Mouse (Mus musculus): Measurements from ENCODE around the gene Olfr957. TPM values are rescaled to one million over a fixed set of nuclear protein-coding genes. Genes with fewer than 3 reads are reported as not detected.

The Olfr957 gene
- polyA plus RNA-seq (2015; fragmentation: Nextera tagmentation; extraction: Ambion mirVana), result not detected in 2 replicates

GRCm38 (mm10) chr9:39515531-39515930, at the start of gene Olfr957:
Gene Olfr957, minus strand, starts transcription at chr9:39515809.
- no peak within 1 kb of the TSS for H3K9ac ChIP-seq (ENCODE audit: low read depth, low read length)
- H3K27ac ChIP-seq, result no peak within 1 kb of the TSS
- WGBS, result 60% methylated on average over 3 of the region's 3 CpGs
- H3K36me3 ChIP-seq (ENCODE audit: insufficient read depth, low read length), result no peaks in the 10 kb centered on the region
- no peaks in the 10 kb centered on the region for H3K4me1 ChIP-seq (replicated peaks; ENCODE audit: insufficient read depth, low read length)
- H3K4me3 ChIP-seq (replicated peaks; ENCODE audit: low read depth, low read length), result no peak within 1 kb of the TSS
- ATAC-seq (replicated peaks; ENCODE audit: low FRiP score, low read depth) (no peak), DNase-seq (ENCODE audit: low spot score) (no peak)
- no peaks in the 10 kb centered on the region for H3K9me3 ChIP-seq (replicated peaks; ENCODE audit: low read length)
- no peaks in the 10 kb centered on the region for H3K27me3 ChIP-seq (ENCODE audit: insufficient read depth, low read length)
- H3K4me2 ChIP-seq (ENCODE audit: low read length), result no peak within 1 kb of the TSS
- no peak for TF ChIP-seq CTCF (IDR thresholded peaks at IDR 0.05; ENCODE audit: low read depth)

- DNase-seq (ENCODE audit: low spot score), result no peak
- Histone ChIP-seq H3K27me3 (ENCODE audit: insufficient read depth, low read length) (no peaks in the 10 kb centered on the region), H3K4me3 (replicated peaks; ENCODE audit: low read depth, low read length) (no peak overlapping the region), H3K27ac (no peak overlapping the region), H3K9ac (ENCODE audit: low read depth, low read length) (no peak overlapping the region), H3K4me2 (ENCODE audit: low read length) (no peak overlapping the region), H3K9me3 (replicated peaks; ENCODE audit: low read length) (no peaks in the 10 kb centered on the region), H3K36me3 (ENCODE audit: insufficient read depth, low read length) (no peaks in the 10 kb centered on the region), H3K4me1 (replicated peaks; ENCODE audit: insufficient read depth, low read length) (no peaks in the 10 kb centered on the region)
- no peak for TF ChIP-seq CTCF (IDR thresholded peaks at IDR 0.05; ENCODE audit: low read depth)
- no peak for ATAC-seq (replicated peaks; ENCODE audit: low FRiP score, low read depth)
Measured at GRCm38 (mm10) chr9:39558349-39558647, 42.7 kb upstream of the Olfr957 start.

GRCm38 (mm10) chr9:39557529-39558348, 42.1 kb upstream of the Olfr957 start:
- ATAC-seq (replicated peaks; ENCODE audit: low FRiP score, low read depth) (no peak), DNase-seq (ENCODE audit: low spot score) (no peak)
- Histone ChIP-seq H3K27ac (no peak overlapping the region), H3K4me2 (ENCODE audit: low read length) (no peak overlapping the region), H3K9me3 (replicated peaks; ENCODE audit: low read length) (no peaks in the 10 kb centered on the region), H3K36me3 (ENCODE audit: insufficient read depth, low read length) (no peaks in the 10 kb centered on the region), H3K27me3 (ENCODE audit: insufficient read depth, low read length) (no peaks in the 10 kb centered on the region), H3K9ac (ENCODE audit: low read depth, low read length) (no peak overlapping the region), H3K4me1 (replicated peaks; ENCODE audit: insufficient read depth, low read length) (no peaks in the 10 kb centered on the region), H3K4me3 (replicated peaks; ENCODE audit: low read depth, low read length) (no peak overlapping the region)
- TF ChIP-seq CTCF (IDR thresholded peaks at IDR 0.05; ENCODE audit: low read depth), result no peak
- WGBS, result 54% methylated on average over 3 of the region's 3 CpGs

GRCm38 (mm10) chr9:39553946-39554345, 38.3 kb upstream of the Olfr957 start, which contains the start of gene Olfr958:
Gene Olfr958, minus strand, starts transcription at chr9:39554054.
- no peak within 1 kb of the TSS for H3K4me2 ChIP-seq (ENCODE audit: low read length)
- H3K27me3 ChIP-seq (ENCODE audit: insufficient read depth, low read length), result no peaks in the 10 kb centered on the region
- DNase-seq (ENCODE audit: low spot score), result no peak
- no peaks in the 10 kb centered on the region for H3K36me3 ChIP-seq (ENCODE audit: insufficient read depth, low read length)
- 67% methylated on average over 2 of the region's 2 CpGs for WGBS
- H3K9me3 ChIP-seq (replicated peaks; ENCODE audit: low read length), result no peaks in the 10 kb centered on the region
- H3K4me1 ChIP-seq (replicated peaks; ENCODE audit: insufficient read depth, low read length), result no peaks in the 10 kb centered on the region
- H3K4me3 ChIP-seq (replicated peaks; ENCODE audit: low read depth, low read length), result no peak within 1 kb of the TSS
- H3K27ac ChIP-seq, result no peak within 1 kb of the TSS
- no peak for ATAC-seq (replicated peaks; ENCODE audit: low FRiP score, low read depth)
- TF ChIP-seq CTCF (IDR thresholded peaks at IDR 0.05; ENCODE audit: low read depth), result no peak
- no peak within 1 kb of the TSS for H3K9ac ChIP-seq (ENCODE audit: low read depth, low read length)

- ATAC-seq (replicated peaks; ENCODE audit: low FRiP score, low read depth), result no peak
- Histone ChIP-seq H3K9ac (ENCODE audit: low read depth, low read length) (no peak overlapping the region), H3K4me3 (replicated peaks; ENCODE audit: low read depth, low read length) (no peak overlapping the region), H3K9me3 (replicated peaks; ENCODE audit: low read length) (no peaks in the 10 kb centered on the region), H3K36me3 (ENCODE audit: insufficient read depth, low read length) (no peaks in the 10 kb centered on the region), H3K4me2 (ENCODE audit: low read length) (no peak overlapping the region), H3K4me1 (replicated peaks; ENCODE audit: insufficient read depth, low read length) (no peaks in the 10 kb centered on the region), H3K27ac (no peak overlapping the region), H3K27me3 (ENCODE audit: insufficient read depth, low read length) (no peaks in the 10 kb centered on the region)
- 81% methylated on average over 5 of the region's 5 CpGs for WGBS
- no peak for DNase-seq (ENCODE audit: low spot score)
- TF ChIP-seq CTCF (IDR thresholded peaks at IDR 0.05; ENCODE audit: low read depth), result no peak
Measured at GRCm38 (mm10) chr9:39550806-39551205, 35.2 kb upstream of the Olfr957 start.

GRCm38 (mm10) chr9:39523616-39524285, 8.1 kb upstream of the Olfr957 start:
- Histone ChIP-seq H3K4me1 (replicated peaks; ENCODE audit: insufficient read depth, low read length) (no peaks in the 10 kb centered on the region), H3K36me3 (ENCODE audit: insufficient read depth, low read length) (no peaks in the 10 kb centered on the region), H3K9me3 (replicated peaks; ENCODE audit: low read length) (no peaks in the 10 kb centered on the region), H3K4me2 (ENCODE audit: low read length) (no peak overlapping the region), H3K27ac (no peak overlapping the region), H3K27me3 (ENCODE audit: insufficient read depth, low read length) (no peaks in the 10 kb centered on the region), H3K9ac (ENCODE audit: low read depth, low read length) (no peak overlapping the region), H3K4me3 (replicated peaks; ENCODE audit: low read depth, low read length) (no peak overlapping the region)
- DNase-seq (ENCODE audit: low spot score) (no peak), ATAC-seq (replicated peaks; ENCODE audit: low FRiP score, low read depth) (no peak)
- no peak for TF ChIP-seq CTCF (IDR thresholded peaks at IDR 0.05; ENCODE audit: low read depth)
- WGBS, result 50% methylated on average over 1 of the region's 1 CpGs

All from kidney, postnatal 0 days (tissue).